Mouse (Mus musculus) cerebellum, adult 2 months (tissue): ENCODE data around the gene F5. TPM values are rescaled to one million over a fixed set of nuclear protein-coding genes. Genes with fewer than 3 reads are reported as not detected.

Experiments
- DNase-seq, 2 experiments: peaks; one replicate each; pipeline ENCODE4 v3.0.0; 2021
- H3K27ac ChIP-seq: fragments of 200-500 bp; 2 replicates; pipeline ENCODE4 v1.5.1; 2012; ENCODE audit warnings: low read length, control low read depth, inconsistent platforms; ENCODE audit not compliant: insufficient read depth
- H3K27me3 ChIP-seq: fragments of 200-500 bp; 2 replicates; pipeline ENCODE4 v1.6.1; 2012; ENCODE audit warnings: inconsistent platforms, mild to moderate bottlenecking, low read length, moderate library complexity; ENCODE audit not compliant: control insufficient read depth, insufficient read depth
- H3K4me1 ChIP-seq: fragments of 200-500 bp; 2 replicates; pipeline ENCODE4 v1.6.1; 2011; ENCODE audit warnings: low read length; ENCODE audit not compliant: control insufficient read depth, insufficient read depth
- H3K4me3 ChIP-seq: fragments of 200-500 bp; replicated peaks from 2 replicates; pipeline ENCODE3; 2011; ENCODE audit warnings: mild to moderate bottlenecking, low read depth, low read length, control low read depth; ENCODE audit not compliant: insufficient read depth
- CTCF ChIP-seq: fragments of 200-500 bp; IDR thresholded peaks from 2 replicates; pipeline ENCODE4 v1.5.1; 2011; ENCODE audit warnings: low read depth, mild to moderate bottlenecking, control low read depth, low read length, moderate library complexity, borderline replicate concordance; ENCODE audit not compliant: insufficient read depth
- POLR2A ChIP-seq: fragments of 200-500 bp; IDR thresholded peaks from 2 replicates; pipeline ENCODE4 v1.6.1; 2011; ENCODE audit warnings: low read length, control low read depth, borderline replicate concordance; ENCODE audit not compliant: insufficient read depth
- WGBS: fragments of 180-500 bp; shearing (Covaris S2); methylation state at CpG from one replicate; pipeline ENCODE4 v1.1.7; 2018; 5-methylcytosine and 5-hydroxymethylcytosine counted together
- polyA plus RNA-seq: library from polyadenylated mRNA; depleted of rRNA; stranded (reverse); fragments of >200 nt; gene quantifications from 2 replicates; pipeline ENCODE4 v1.2.3, GENCODE M21; 2012

The F5 gene
- polyA plus RNA-seq, 1 experiment, result 1.1 TPM

- no peak overlapping the region for H3K4me3 ChIP-seq
- no peaks in the 10 kb centered on the region for H3K27me3 ChIP-seq
- DNase-seq, result no peak
- no peak overlapping the region for H3K27ac ChIP-seq
- no peaks in the 10 kb centered on the region for H3K4me1 ChIP-seq
- no peak for TF ChIP-seq CTCF
- TF ChIP-seq POLR2A, result no peak
- 60% methylated on average over 6 of the region's 6 CpGs for WGBS
These were observed 15.0 kb upstream of the F5 start for GRCm38 (mm10) chr1:164136636-164137035.

- DNase-seq, result peak; percentile 30 to 48
- Histone ChIP-seq H3K4me3 (no peak overlapping the region), H3K27ac (no peak overlapping the region), H3K27me3 (no peaks in the 10 kb centered on the region), H3K4me1 (no peaks in the 10 kb centered on the region)
- TF ChIP-seq CTCF (peak; percentile 75), POLR2A (no peak)
- 5% methylated on average over 5 of the region's 5 CpGs for WGBS
These were observed 13.1 kb upstream of the F5 start for GRCm38 (mm10) chr1:164138365-164139130.

- no peak for TF ChIP-seq POLR2A
- no peak for TF ChIP-seq CTCF
- Histone ChIP-seq H3K4me3 (no peak overlapping the region), H3K4me1 (no peaks in the 10 kb centered on the region), H3K27me3 (no peaks in the 10 kb centered on the region), H3K27ac (no peak overlapping the region)
- WGBS, result 65% methylated on average over 4 of the region's 4 CpGs
- no peak for DNase-seq
These were observed 12.2 kb upstream of the F5 start for GRCm38 (mm10) chr1:164139464-164139863.

- DNase-seq, result no peak
- Histone ChIP-seq H3K4me1 (no peaks in the 10 kb centered on the region), H3K27me3 (no peaks in the 10 kb centered on the region), H3K4me3 (no peak overlapping the region), H3K27ac (no peak overlapping the region)
- TF ChIP-seq CTCF, result no peak
- TF ChIP-seq POLR2A, result no peak
- 93% methylated on average over 7 of the region's 7 CpGs for WGBS
These were observed 2.6 kb upstream of the F5 start for GRCm38 (mm10) chr1:164149083-164149482.

- TF ChIP-seq CTCF (no peak), POLR2A (no peak)
These were observed 1.2 kb downstream of the F5 start for GRCm38 (mm10) chr1:164152836-164153235.

GRCm38 (mm10) chr1:164154983-164155382, 3.3 kb downstream of the F5 start:
- Histone ChIP-seq H3K4me1 (no peaks in the 10 kb centered on the region), H3K27ac (no peak overlapping the region), H3K4me3 (no peak overlapping the region), H3K27me3 (no peaks in the 10 kb centered on the region)
- no peak for TF ChIP-seq POLR2A
- no peak for TF ChIP-seq CTCF
- 78% methylated on average over 3 of the region's 3 CpGs for WGBS
- DNase-seq, result no peak

More at GRCm38 (mm10) chr1:164152836-164153235, 1.2 kb downstream of the F5 start:
- H3K4me1 ChIP-seq, result no peaks in the 10 kb centered on the region
- DNase-seq, result no peak
- no peaks in the 10 kb centered on the region for H3K27me3 ChIP-seq
- no peak overlapping the region for H3K27ac ChIP-seq
- WGBS, result 89% methylated on average over 5 of the region's 5 CpGs
- no peak overlapping the region for H3K4me3 ChIP-seq

- no peak for DNase-seq
- Histone ChIP-seq H3K27me3 (no peaks in the 10 kb centered on the region), H3K27ac (no peak overlapping the region), H3K4me1 (no peaks in the 10 kb centered on the region), H3K4me3 (no peak overlapping the region)
- WGBS, result 80% methylated on average over 4 of the region's 4 CpGs
- TF ChIP-seq POLR2A (no peak), CTCF (no peak)
These were observed 6.9 kb downstream of the F5 start for GRCm38 (mm10) chr1:164158571-164158970.

GRCm38 (mm10) chr1:164159781-164160180, 8.1 kb downstream of the F5 start:
- DNase-seq, result no peak
- H3K4me1 ChIP-seq, result no peaks in the 10 kb centered on the region
- WGBS, result 27% methylated on average over 2 of the region's 2 CpGs
- no peak for TF ChIP-seq CTCF
- no peak for TF ChIP-seq POLR2A
- H3K27me3 ChIP-seq, result no peaks in the 10 kb centered on the region
- no peak overlapping the region for H3K4me3 ChIP-seq
- H3K27ac ChIP-seq, result no peak overlapping the region
